In genomic region chr7:15947653-15948260, GRCm38 (mm10) we compare ENCODE assay signal across 8 mouse cellular contexts. TPM values are rescaled to one million over a fixed set of nuclear protein-coding genes. Genes with fewer than 3 reads are reported as not detected.
DNase-seq lines count a peak whose midpoint lies in the region; ATAC-seq and TF ChIP-seq lines count a peak whose summit lies in the region.

No protein-coding gene starts in this region.

- H3K9ac ChIP-seq in forebrain, postnatal 0 days, result no peak overlapping the region
- no peak overlapping the region for H3K9ac ChIP-seq in lung, embryonic 14.5 days
- H3K9ac ChIP-seq in heart, embryonic 15.5 days, result peak overlapping the region; percentile 46; the same call in 1 of the 2 replicates
- 0 out of 2 replicates have a peak overlapping the region, but pooled peaks have one; percentile 43 for H3K9ac ChIP-seq in liver, postnatal 0 days (replicated peaks)

- no peak for ATAC-seq in forebrain, postnatal 0 days
- ATAC-seq in lung, embryonic 14.5 days (ENCODE audit: insufficient read depth), result no peak
- ATAC-seq in heart, embryonic 15.5 days (replicated peaks; ENCODE audit: insufficient number of reproducible peaks, insufficient read depth, low FRiP score, low read depth), result no peak
- ATAC-seq in liver, postnatal 0 days, result no peak

- H3K36me3 ChIP-seq in forebrain, embryonic 10.5 days (replicated peaks), result peaks cover 18% of the 10 kb centered on the region
- H3K36me3 ChIP-seq in forebrain, postnatal 0 days (ENCODE audit: insufficient read depth), result peaks cover 10% of the 10 kb centered on the region
- peaks cover 51% of the 10 kb centered on the region for H3K36me3 ChIP-seq in lung, embryonic 14.5 days (ENCODE audit: insufficient read depth)
- peaks cover 52% of the 10 kb centered on the region for H3K36me3 ChIP-seq in heart, embryonic 15.5 days
- peaks cover 18% of the 10 kb centered on the region for H3K36me3 ChIP-seq in liver, postnatal 0 days (replicated peaks; ENCODE audit: insufficient read depth, low read length)

- no peak for TF ChIP-seq POLR2A in lung, adult 2 months (IDR thresholded peaks at IDR 0.05; ENCODE audit: borderline replicate concordance, extremely low read depth, low read depth, low read length)

- WGBS in forebrain, embryonic 10.5 days, result 60% methylated on average over 4 of the region's 4 CpGs
- WGBS in forebrain, postnatal 0 days, result 46% methylated on average over 4 of the region's 4 CpGs
- WGBS in lung, embryonic 14.5 days, result 43% methylated on average over 4 of the region's 4 CpGs
- WGBS in lung, adult 2 months, result 38% methylated on average over 4 of the region's 4 CpGs
- 36% methylated on average over 4 of the region's 4 CpGs for whole genome bisulfite sequencing in heart, embryonic 15.5 days
- 32% methylated on average over 4 of the region's 4 CpGs for WGBS in liver, postnatal 0 days (ENCODE audit: insufficient replicate concordance)

- H3K4me3 ChIP-seq in forebrain, embryonic 10.5 days, result peak overlapping the region; percentile 40
- H3K4me3 ChIP-seq in forebrain, postnatal 0 days (ENCODE audit: low read depth, low read length), result no peak overlapping the region
- peak overlapping the region; percentile 19; the same call in 1 of the 2 replicates for H3K4me3 ChIP-seq in lung, embryonic 14.5 days (ENCODE audit: low read depth, low read length)
- no peak overlapping the region for H3K4me3 ChIP-seq in lung, adult 2 months (replicated peaks; ENCODE audit: extremely low read depth, low read depth, low read length)
- no peak overlapping the region; the same call in 1 of the 2 replicates for H3K4me3 ChIP-seq in heart, embryonic 15.5 days
- H3K4me3 ChIP-seq in liver, postnatal 0 days (ENCODE audit: low read depth, low read length), result no peak overlapping the region

- TF ChIP-seq CTCF in forebrain, postnatal 0 days (IDR thresholded peaks at IDR 0.05; ENCODE audit: low read depth), result no peak
- no peak for TF ChIP-seq CTCF in lung, embryonic 14.5 days (IDR thresholded peaks at IDR 0.05; ENCODE audit: low read depth)
- no peak for TF ChIP-seq CTCF in lung, adult 2 months (IDR thresholded peaks at IDR 0.05; ENCODE audit: insufficient read depth, low read length)
- no peak for TF ChIP-seq CTCF in liver, postnatal 0 days (IDR thresholded peaks at IDR 0.05; ENCODE audit: low read depth)

- H3K4me2 ChIP-seq in forebrain, postnatal 0 days (ENCODE audit: low read depth), result no peak overlapping the region
- no peak overlapping the region for H3K4me2 ChIP-seq in lung, embryonic 14.5 days
- peak overlapping the region; percentile 67 for H3K4me2 ChIP-seq in heart, embryonic 15.5 days
- H3K4me2 ChIP-seq in liver, postnatal 0 days (ENCODE audit: low read depth, low read length), result no peak overlapping the region; the same call in 1 of the 2 replicates

- TF ChIP-seq EP300 in liver, postnatal 0 days (IDR thresholded peaks at IDR 0.05; ENCODE audit: low read depth), result 0 out of 2 replicates have a peak, but pooled peaks have one; percentile 24

- DNase-seq in forebrain, embryonic 10.5 days (ENCODE audit: extremely low spot score, low spot score), result no peak
- DNase-seq in forebrain, postnatal 0 days, result no peak
- no peak for DNase-seq in lung, embryonic 14.5 days
- no peak for DNase-seq in lung, adult 2 months
- no peak for DNase-seq in liver, postnatal 0 days
- DNase-seq in cerebellum, adult 9-11 months, result no peak
- no peak for DNase-seq in cerebellum, postnatal 14 days

- 0 out of 2 replicates have a peak overlapping the region, but pooled peaks have one; percentile 74 for H3K27ac ChIP-seq in forebrain, embryonic 10.5 days
- no peak overlapping the region for H3K27ac ChIP-seq in forebrain, postnatal 0 days (ENCODE audit: low read depth, low read length)
- no peak overlapping the region for H3K27ac ChIP-seq in lung, embryonic 14.5 days (ENCODE audit: low read depth)
- peak overlapping the region; percentile 75 for H3K27ac ChIP-seq in heart, embryonic 15.5 days
- no peak overlapping the region for H3K27ac ChIP-seq in liver, postnatal 0 days (ENCODE audit: low read depth)

- no peaks in the 10 kb centered on the region for H3K9me3 ChIP-seq in forebrain, embryonic 10.5 days
- no peaks in the 10 kb centered on the region for H3K9me3 ChIP-seq in forebrain, postnatal 0 days (ENCODE audit: low read length)
- no peaks in the 10 kb centered on the region for H3K9me3 ChIP-seq in lung, embryonic 14.5 days (ENCODE audit: low read depth, low read length)
- no peaks in the 10 kb centered on the region for H3K9me3 ChIP-seq in heart, embryonic 15.5 days (replicated peaks)
- H3K9me3 ChIP-seq in liver, postnatal 0 days (ENCODE audit: low read length), result no peaks in the 10 kb centered on the region

- no peaks in the 10 kb centered on the region; the same call in 1 of the 2 replicates for H3K27me3 ChIP-seq in forebrain, embryonic 10.5 days (ENCODE audit: poor library complexity, severe bottlenecking)
- H3K27me3 ChIP-seq in forebrain, postnatal 0 days (ENCODE audit: insufficient read depth, low read length), result no peaks in the 10 kb centered on the region
- no peaks in the 10 kb centered on the region for H3K27me3 ChIP-seq in lung, embryonic 14.5 days (ENCODE audit: insufficient read depth, low read length)
- no peaks in the 10 kb centered on the region for H3K27me3 ChIP-seq in heart, embryonic 15.5 days
- no peaks in the 10 kb centered on the region for H3K27me3 ChIP-seq in liver, postnatal 0 days (ENCODE audit: insufficient read depth, low read length)

- peaks cover 35% of the 10 kb centered on the region for H3K4me1 ChIP-seq in forebrain, embryonic 10.5 days
- peaks cover 9% of the 10 kb centered on the region for H3K4me1 ChIP-seq in forebrain, postnatal 0 days (ENCODE audit: insufficient read depth)
- H3K4me1 ChIP-seq in lung, embryonic 14.5 days (ENCODE audit: insufficient read depth), result no peaks in the 10 kb centered on the region
- peaks cover 7% of the 10 kb centered on the region for H3K4me1 ChIP-seq in lung, adult 2 months (ENCODE audit: control insufficient read depth, insufficient read depth, low read length)
- peaks cover 33% of the 10 kb centered on the region for H3K4me1 ChIP-seq in heart, embryonic 15.5 days (replicated peaks)
- H3K4me1 ChIP-seq in liver, postnatal 0 days (ENCODE audit: insufficient read depth), result peaks cover 39% of the 10 kb centered on the region

RNA-seq across cellular contexts. Expression of gene Nop53, which starts 1.9 kb away (rescaled TPM):
- polyA plus RNA-seq in forebrain, embryonic 10.5 days (2016; fragmentation: Nextera tagmentation; extraction: Ambion mirVana), result 171 and 179 TPM in 2 replicates
- 117 and 189 TPM in 2 replicates for total RNA-seq in forebrain, postnatal 0 days (2014; rRNA removed)
- polyA plus RNA-seq in forebrain, postnatal 0 days (2015; fragmentation: Nextera tagmentation; extraction: Ambion mirVana), result 143 and 154 TPM in 2 replicates
- 184 and 187 TPM in 2 replicates for polyA plus RNA-seq in lung, embryonic 14.5 days (2014; fragmentation: Nextera tagmentation; extraction: Ambion mirVana)
- 119 and 128 TPM in 2 replicates for polyA plus RNA-seq in lung, adult 2 months (2012; rRNA removed)
- polyA plus RNA-seq in heart, embryonic 15.5 days (2015; fragmentation: Nextera tagmentation; extraction: Ambion mirVana), result 118 and 124 TPM in 2 replicates
- polyA plus RNA-seq in liver, postnatal 0 days (2015; fragmentation: Nextera tagmentation; extraction: Ambion mirVana), result 82.6 and 90.6 TPM in 2 replicates

RNA-seq across cellular contexts. Expression of gene Ehd2, which starts 19.6 kb away (rescaled TPM):
- polyA plus RNA-seq in forebrain, embryonic 10.5 days (2016; fragmentation: Nextera tagmentation; extraction: Ambion mirVana), result 10.1 and 11.2 TPM in 2 replicates
- 3.1 and 3.5 TPM in 2 replicates for total RNA-seq in forebrain, postnatal 0 days (2014; rRNA removed)
- polyA plus RNA-seq in forebrain, postnatal 0 days (2015; fragmentation: Nextera tagmentation; extraction: Ambion mirVana), result 4.4 and 5.0 TPM in 2 replicates
- 61.2 and 67.5 TPM in 2 replicates for polyA plus RNA-seq in lung, embryonic 14.5 days (2014; fragmentation: Nextera tagmentation; extraction: Ambion mirVana)
- 219 and 232 TPM in 2 replicates for polyA plus RNA-seq in lung, adult 2 months (2012; rRNA removed)
- polyA plus RNA-seq in heart, embryonic 15.5 days (2015; fragmentation: Nextera tagmentation; extraction: Ambion mirVana), result 62.8 TPM in 2 replicates
- 1.9 and 2.7 TPM in 2 replicates for polyA plus RNA-seq in liver, postnatal 0 days (2015; fragmentation: Nextera tagmentation; extraction: Ambion mirVana)

RNA-seq across cellular contexts. Expression of gene Selenow, which starts 25.6 kb away (rescaled TPM):
- polyA plus RNA-seq in forebrain, embryonic 10.5 days (2016; fragmentation: Nextera tagmentation; extraction: Ambion mirVana), result 828 and 843 TPM in 2 replicates
- total RNA-seq in forebrain, postnatal 0 days (2014; rRNA removed), result 813 and 1,238 TPM in 2 replicates
- polyA plus RNA-seq in forebrain, postnatal 0 days (2015; fragmentation: Nextera tagmentation; extraction: Ambion mirVana), result 2,478 and 2,732 TPM in 2 replicates
- polyA plus RNA-seq in lung, embryonic 14.5 days (2014; fragmentation: Nextera tagmentation; extraction: Ambion mirVana), result 909 and 927 TPM in 2 replicates
- 480 and 641 TPM in 2 replicates for polyA plus RNA-seq in lung, adult 2 months (2012; rRNA removed)
- 644 and 688 TPM in 2 replicates for polyA plus RNA-seq in heart, embryonic 15.5 days (2015; fragmentation: Nextera tagmentation; extraction: Ambion mirVana)
- 158 and 189 TPM in 2 replicates for polyA plus RNA-seq in liver, postnatal 0 days (2015; fragmentation: Nextera tagmentation; extraction: Ambion mirVana)

Comparison
In these comparisons a context has a peak if more than half of its experiments do, and no peak if none do; other contexts are left out.
1. H3K27ac ChIP-seq: peak in forebrain, embryonic 10.5 days (single experiment) and heart, embryonic 15.5 days (single experiment); none in forebrain, postnatal 0 days (single experiment), lung, embryonic 14.5 days (single experiment) and liver, postnatal 0 days (single experiment).
2. H3K4me3 ChIP-seq: peak in forebrain, embryonic 10.5 days (single experiment) and lung, embryonic 14.5 days (single experiment); none in forebrain, postnatal 0 days (single experiment), lung, adult 2 months (single experiment), heart, embryonic 15.5 days (single experiment) and liver, postnatal 0 days (single experiment).
3. H3K9ac ChIP-seq: peak in heart, embryonic 15.5 days (single experiment) and liver, postnatal 0 days (single experiment); none in forebrain, postnatal 0 days (single experiment) and lung, embryonic 14.5 days (single experiment).